Mouse (Mus musculus) small intestine, adult 2 months (tissue): Measurements from ENCODE around the gene Sh3bp1.

Experiments
- CTCF ChIP-seq: fragments of 200-500 bp; IDR thresholded peaks from 2 replicates; pipeline ENCODE4 v1.5.1; 2012; ENCODE audit warnings: low read depth, mild to moderate bottlenecking, control low read depth, inconsistent platforms, low read length, moderate library complexity, mixed read lengths; ENCODE audit not compliant: insufficient replicate concordance, insufficient read length; ENCODE audit errors: extremely low read depth
- POLR2A ChIP-seq: fragments of 200-500 bp; IDR thresholded peaks from 2 replicates; pipeline ENCODE4 v1.6.1; 2012; ENCODE audit warnings: low read depth, mild to moderate bottlenecking, control low read depth, inconsistent platforms, low read length, moderate library complexity

- TF ChIP-seq POLR2A, result no peak
- no peak for TF ChIP-seq CTCF
These were observed 48.7 kb downstream of the Sh3bp1 start for GRCm38 (mm10) chr15:78948152-78948725.
